Mouse (Mus musculus): ENCODE measurements around the gene Trap1.

DNA sequence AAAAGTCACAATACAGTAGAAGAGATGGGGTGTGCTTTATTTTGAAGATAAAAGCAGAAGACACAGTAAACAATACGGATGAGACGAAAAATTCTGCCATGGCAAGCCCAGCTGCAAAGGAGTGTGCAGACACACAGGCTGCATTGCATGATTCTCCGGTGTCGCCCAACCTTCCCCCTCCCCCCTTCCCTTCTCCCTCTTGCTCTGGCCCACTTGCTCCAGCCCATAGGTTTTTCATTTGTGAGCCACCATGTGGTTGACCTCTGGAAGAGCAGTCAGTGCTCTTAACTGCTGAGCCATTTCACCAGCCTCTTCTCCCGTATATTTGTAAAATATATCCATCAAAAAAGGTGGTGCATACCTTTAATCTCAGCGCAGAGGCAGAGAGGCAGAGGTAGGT is 3.3 kb downstream of the Trap1 start:
- no peak for TF ChIP-seq POLR2A (IDR thresholded peaks at IDR 0.05; ENCODE audit: control insufficient read depth, extremely low read depth, insufficient read depth, low read length, poor library complexity)
- no peak for TF ChIP-seq CTCF (IDR thresholded peaks at IDR 0.05; ENCODE audit: borderline replicate concordance, control insufficient read depth, extremely low read depth, insufficient read depth, low read length, poor library complexity)

Data from thymus, adult 2 months (tissue).